Mouse (Mus musculus): Measurements from ENCODE around the gene Tdrd6. TPM values are rescaled to one million over a fixed set of nuclear protein-coding genes. Genes with fewer than 3 reads are reported as not detected.

Tdrd6 gene
- total RNA-seq, 1 experiment, result 0.27 TPM

DNA sequence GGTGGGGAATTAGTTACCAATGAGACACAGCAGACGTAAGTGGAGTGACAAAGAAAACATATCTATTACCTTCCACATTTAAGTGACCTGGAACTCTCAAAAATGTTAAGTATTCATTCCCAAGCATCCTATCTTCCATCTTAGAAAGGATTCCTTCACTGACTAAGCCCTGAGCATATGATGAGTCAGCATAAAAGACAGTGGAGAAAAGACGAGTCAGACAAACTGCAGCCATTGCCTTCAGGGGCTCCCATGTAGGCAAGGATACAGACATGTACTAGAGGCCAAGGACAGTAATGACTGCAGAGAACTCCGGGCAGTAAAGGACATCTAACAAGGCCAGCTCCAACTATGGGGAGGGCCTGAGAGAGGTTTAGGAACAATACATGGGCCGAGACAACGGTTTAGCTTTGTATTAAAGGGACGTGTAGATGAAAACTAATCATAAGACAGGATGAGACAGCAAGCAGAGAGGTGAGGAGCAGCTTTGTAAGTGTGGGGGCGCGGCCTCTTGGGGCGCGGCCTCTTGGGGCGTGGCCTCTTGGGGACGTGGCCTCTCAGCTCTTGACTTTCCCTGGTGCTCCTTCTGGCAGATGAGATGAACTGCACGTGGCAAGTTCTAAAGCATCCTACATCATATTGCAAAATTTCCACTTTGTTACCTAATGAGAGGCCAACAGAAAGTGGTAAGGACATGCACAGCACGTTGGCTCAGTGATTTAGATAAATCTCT, 21.4 kb upstream of the Tdrd6 start:
- no peak for DNase-seq (ENCODE audit: low read depth, low spot score)
- H3K9ac ChIP-seq (ENCODE audit: insufficient read depth, low read depth, low read length, poor library complexity, severe bottlenecking), result no peak overlapping the region
- in situ Hi-C loops (cut with MboI; ENCODE audit: low sequenced_read_pairs in 2 of 2, unreplicated experiment in 2 of 2), result no loop called here
- H3K4me3 ChIP-seq (ENCODE audit: insufficient read depth in 1 of 2, low read depth in 1 of 2, low read length in 2 of 2, poor library complexity in 1 of 2, severe bottlenecking in 1 of 2), result no peak overlapping the region
- peaks cover 0 to 6% of the 10 kb centered on the region in 2 experiments; a peak in 1 of 4 replicates for H3K4me1 ChIP-seq (ENCODE audit: control insufficient read depth in 2 of 2, insufficient read depth in 2 of 2, low read length in 2 of 2, poor library complexity in 1 of 2)
- peaks cover 5% of the 10 kb centered on the region; the same call in 1 of the 2 replicates for H3K36me3 ChIP-seq (ENCODE audit: control insufficient read depth, insufficient read depth, low read length, poor library complexity, severe bottlenecking)
- H3K9me3 ChIP-seq (ENCODE audit: control insufficient read depth, insufficient read depth, low read depth, low read length), result no peaks in the 10 kb centered on the region
- TF ChIP-seq HCFC1 (IDR thresholded peaks at IDR 0.05; ENCODE audit: borderline replicate concordance, insufficient read depth, low read length) (no peak), ZNF384 (IDR thresholded peaks at IDR 0.05; ENCODE audit: low read depth, low read length) (no peak), MAFK (IDR thresholded peaks at IDR 0.05; ENCODE audit: insufficient read depth, low read depth, low read length) (peak; percentile 96), CHD2 (IDR thresholded peaks at IDR 0.05; ENCODE audit: low read depth, low read length) (no peak), ZC3H11A (IDR thresholded peaks at IDR 0.05; ENCODE audit: borderline replicate concordance, low read depth, low read length) (no peak)
- H3K27ac ChIP-seq (ENCODE audit: insufficient read depth, low read depth, low read length, poor library complexity, severe bottlenecking), result no peak overlapping the region

DNA sequence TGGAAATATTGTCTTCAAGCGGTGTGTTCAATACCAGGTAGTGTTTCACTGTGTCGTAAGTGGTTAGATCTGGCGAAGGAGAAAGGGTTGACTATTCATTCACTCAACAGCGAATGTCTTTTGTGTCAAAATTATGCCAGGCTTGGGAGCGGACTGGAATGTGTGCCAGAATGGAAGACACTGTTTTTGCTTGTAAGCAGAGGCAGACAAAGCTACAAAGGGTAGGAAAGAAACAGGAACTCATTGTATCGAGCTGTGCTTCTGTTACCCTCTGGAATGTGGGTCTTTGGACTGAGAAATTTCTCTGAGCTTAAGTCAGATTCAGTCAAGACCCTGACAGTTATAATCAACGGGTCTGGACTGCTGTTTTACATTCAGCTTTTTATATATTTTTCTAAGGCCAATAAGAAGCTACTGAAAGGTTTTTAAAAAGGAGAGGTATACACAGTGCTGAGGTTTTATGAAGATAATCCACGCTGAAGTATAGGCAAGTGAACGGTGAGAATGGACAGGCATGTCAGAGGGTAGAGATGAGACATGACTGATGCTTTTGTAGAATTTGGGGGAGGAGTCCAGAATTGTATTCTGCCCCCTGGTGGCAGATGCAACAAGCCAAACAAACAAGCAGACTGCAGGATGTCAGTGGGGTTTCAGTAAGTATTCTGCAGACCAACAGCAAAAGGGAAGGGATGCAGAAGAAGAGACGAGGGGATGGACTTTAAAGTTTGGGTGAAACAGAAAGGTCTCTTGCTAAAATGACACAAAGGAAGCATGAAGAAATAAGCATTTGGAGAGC, 19.7 kb upstream of the Tdrd6 start:
- H3K36me3 ChIP-seq (ENCODE audit: control insufficient read depth, insufficient read depth, low read length, poor library complexity, severe bottlenecking), result peaks cover 5% of the 10 kb centered on the region; the same call in 1 of the 2 replicates
- in situ Hi-C loops (cut with MboI; ENCODE audit: low sequenced_read_pairs in 2 of 2, unreplicated experiment in 2 of 2), result no loop called here
- DNase-seq (ENCODE audit: low read depth, low spot score), result peak; percentile 63
- peaks cover 0 to 6% of the 10 kb centered on the region in 2 experiments; a peak in 1 of 4 replicates for H3K4me1 ChIP-seq (ENCODE audit: control insufficient read depth in 2 of 2, insufficient read depth in 2 of 2, low read length in 2 of 2, poor library complexity in 1 of 2)
- no peaks in the 10 kb centered on the region for H3K9me3 ChIP-seq (ENCODE audit: control insufficient read depth, insufficient read depth, low read depth, low read length)
- H3K4me3 ChIP-seq (ENCODE audit: insufficient read depth in 1 of 2, low read depth in 1 of 2, low read length in 2 of 2, poor library complexity in 1 of 2, severe bottlenecking in 1 of 2), result no peak overlapping the region
- H3K27ac ChIP-seq (ENCODE audit: insufficient read depth, low read depth, low read length, poor library complexity, severe bottlenecking), result no peak overlapping the region
- TF ChIP-seq CHD2 (IDR thresholded peaks at IDR 0.05; ENCODE audit: low read depth, low read length) (no peak), ZC3H11A (IDR thresholded peaks at IDR 0.05; ENCODE audit: borderline replicate concordance, low read depth, low read length) (no peak), MAFK (IDR thresholded peaks at IDR 0.05; ENCODE audit: insufficient read depth, low read depth, low read length) (no peak), ZNF384 (IDR thresholded peaks at IDR 0.05; ENCODE audit: low read depth, low read length) (no peak), HCFC1 (IDR thresholded peaks at IDR 0.05; ENCODE audit: borderline replicate concordance, insufficient read depth, low read length) (no peak)
- no peak overlapping the region for H3K9ac ChIP-seq (ENCODE audit: insufficient read depth, low read depth, low read length, poor library complexity, severe bottlenecking)

DNA sequence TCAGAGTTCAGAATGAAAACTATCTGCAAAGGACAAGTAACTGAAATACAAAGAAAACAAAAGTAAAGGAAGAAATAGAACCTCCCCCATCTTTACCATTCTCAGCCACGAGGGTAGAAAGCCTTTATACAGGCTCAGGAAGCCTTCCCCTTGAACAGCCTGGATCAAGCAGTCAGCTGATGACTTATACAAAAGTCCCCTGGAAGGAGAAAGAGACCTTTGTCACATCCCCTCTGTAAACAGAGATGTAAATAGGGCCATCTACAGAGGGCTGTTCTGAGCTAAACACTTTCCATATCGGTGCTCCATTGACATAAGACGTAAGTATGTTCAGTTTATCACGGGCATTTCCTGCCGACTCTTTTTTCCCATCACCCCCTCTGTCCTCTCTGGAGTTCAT, 16.8 kb upstream of the Tdrd6 start:
- in situ Hi-C loops (cut with MboI; ENCODE audit: low sequenced_read_pairs in 2 of 2, unreplicated experiment in 2 of 2), result no loop called here
- peaks cover 4% of the 10 kb centered on the region; the same call in 1 of the 2 replicates for H3K36me3 ChIP-seq (ENCODE audit: control insufficient read depth, insufficient read depth, low read length, poor library complexity, severe bottlenecking)
- DNase-seq (ENCODE audit: low read depth, low spot score), result no peak
- TF ChIP-seq HCFC1 (IDR thresholded peaks at IDR 0.05; ENCODE audit: borderline replicate concordance, insufficient read depth, low read length) (no peak), ZNF384 (IDR thresholded peaks at IDR 0.05; ENCODE audit: low read depth, low read length) (no peak)
- H3K9me3 ChIP-seq (ENCODE audit: control insufficient read depth, insufficient read depth, low read depth, low read length), result no peaks in the 10 kb centered on the region
- no peak overlapping the region for H3K27ac ChIP-seq (ENCODE audit: insufficient read depth, low read depth, low read length, poor library complexity, severe bottlenecking)
- H3K4me1 ChIP-seq (ENCODE audit: control insufficient read depth in 2 of 2, insufficient read depth in 2 of 2, low read length in 2 of 2, poor library complexity in 1 of 2), result peaks cover 0 to 4% of the 10 kb centered on the region in 2 experiments; a peak in 1 of 4 replicates
- H3K4me3 ChIP-seq (ENCODE audit: insufficient read depth in 1 of 2, low read depth in 1 of 2, low read length in 2 of 2, poor library complexity in 1 of 2, severe bottlenecking in 1 of 2), result no peak overlapping the region
- H3K9ac ChIP-seq (ENCODE audit: insufficient read depth, low read depth, low read length, poor library complexity, severe bottlenecking), result no peak overlapping the region

DNA sequence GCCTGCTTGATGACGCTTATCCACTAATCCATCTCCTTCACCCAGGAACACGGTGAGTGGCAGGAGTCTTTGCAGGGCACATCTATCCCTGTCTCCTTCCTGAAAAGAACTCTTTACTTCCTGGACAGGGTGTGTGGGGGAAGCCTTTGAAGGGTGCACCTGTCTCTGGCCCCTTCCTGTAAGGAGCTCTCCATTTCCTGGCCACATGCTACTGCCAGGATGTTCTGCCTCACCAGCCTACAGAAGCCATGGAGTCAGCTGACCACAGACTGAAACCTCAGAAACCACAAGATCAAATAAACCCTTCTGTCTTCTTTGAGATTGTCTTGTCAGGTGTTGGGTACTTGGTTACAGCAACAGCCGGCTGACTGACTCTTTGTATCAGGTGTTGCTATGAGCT, 15.0 kb upstream of the Tdrd6 start:
- H3K9me3 ChIP-seq (ENCODE audit: control insufficient read depth, insufficient read depth, low read depth, low read length), result no peaks in the 10 kb centered on the region
- TF ChIP-seq ZNF384 (IDR thresholded peaks at IDR 0.05; ENCODE audit: low read depth, low read length) (no peak), CHD2 (IDR thresholded peaks at IDR 0.05; ENCODE audit: low read depth, low read length) (no peak), HCFC1 (IDR thresholded peaks at IDR 0.05; ENCODE audit: borderline replicate concordance, insufficient read depth, low read length) (no peak), MAFK (IDR thresholded peaks at IDR 0.05; ENCODE audit: insufficient read depth, low read depth, low read length) (no peak), ZC3H11A (IDR thresholded peaks at IDR 0.05; ENCODE audit: borderline replicate concordance, low read depth, low read length) (no peak)
- H3K36me3 ChIP-seq (ENCODE audit: control insufficient read depth, insufficient read depth, low read length, poor library complexity, severe bottlenecking), result no peaks in the 10 kb centered on the region; the same call in 1 of the 2 replicates
- in situ Hi-C loops (cut with MboI; ENCODE audit: low sequenced_read_pairs in 2 of 2, unreplicated experiment in 2 of 2), result no loop called here
- no peak overlapping the region for H3K27ac ChIP-seq (ENCODE audit: insufficient read depth, low read depth, low read length, poor library complexity, severe bottlenecking)
- H3K4me3 ChIP-seq (ENCODE audit: insufficient read depth in 1 of 2, low read depth in 1 of 2, low read length in 2 of 2, poor library complexity in 1 of 2, severe bottlenecking in 1 of 2), result no peak overlapping the region
- no peak for DNase-seq (ENCODE audit: low read depth, low spot score)
- H3K4me1 ChIP-seq (ENCODE audit: control insufficient read depth in 2 of 2, insufficient read depth in 2 of 2, low read length in 2 of 2, poor library complexity in 1 of 2), result no peaks in the 10 kb centered on the region
- no peak overlapping the region for H3K9ac ChIP-seq (ENCODE audit: insufficient read depth, low read depth, low read length, poor library complexity, severe bottlenecking)

All from ES-E14 (cell line).